ENCODE assay signal across 8 mouse cellular contexts in the genomic region with DNA sequence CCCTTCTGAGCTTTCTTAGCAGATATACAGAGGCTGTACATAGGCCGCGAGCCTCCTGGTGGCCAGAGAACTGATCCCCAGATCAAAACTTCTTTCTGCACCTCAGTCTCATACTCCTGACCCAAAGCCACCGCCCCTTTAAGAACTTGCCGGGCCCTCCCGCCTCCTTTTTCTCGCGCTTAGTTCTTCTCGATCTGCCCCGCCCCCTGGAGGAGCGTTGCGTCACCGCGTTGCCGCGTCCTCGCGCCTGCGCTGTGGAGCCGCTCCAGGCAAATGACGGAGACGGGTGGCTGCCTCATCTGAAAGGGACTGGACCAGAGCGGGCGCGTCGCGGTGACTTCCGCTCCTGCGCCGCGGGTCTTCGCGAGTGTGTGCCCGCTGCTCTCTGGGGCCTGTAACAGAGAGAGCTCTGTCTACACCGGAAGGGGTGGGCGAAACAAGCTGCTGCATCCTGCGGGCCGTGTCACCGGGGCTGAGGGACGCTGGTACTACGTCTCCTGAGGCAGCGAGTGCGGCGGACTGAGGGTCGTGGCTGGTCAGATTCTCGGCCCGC. TPM values are rescaled to one million over a fixed set of nuclear protein-coding genes. Genes with fewer than 3 reads are reported as not detected.
DNase-seq lines count a peak whose midpoint lies in the region; ATAC-seq and TF ChIP-seq lines count a peak whose summit lies in the region.

A gene (plus strand): TSS at position 248 of the 553 bp plus-strand sequence.

- H3K27me3 ChIP-seq in embryonic facial prominence, embryonic 14.5 days (replicated peaks; ENCODE audit: control insufficient read depth, insufficient read depth, low read length): no peaks in the 10 kb centered on the region
- no peaks in the 10 kb centered on the region for H3K27me3 ChIP-seq in heart, adult 2 months (ENCODE audit: control insufficient read depth, insufficient read depth, low read length)
- H3K27me3 ChIP-seq in limb, embryonic 13.5 days: no peaks in the 10 kb centered on the region
- no peaks in the 10 kb centered on the region for H3K27me3 ChIP-seq in midbrain, embryonic 16.5 days (ENCODE audit: control insufficient read depth, insufficient read depth, low read depth, low read length)

- H3K4me1 ChIP-seq in embryonic facial prominence, embryonic 14.5 days (ENCODE audit: control insufficient read depth, insufficient read depth, low read length): no peaks in the 10 kb centered on the region; the same call in 1 of the 2 replicates
- peaks cover 2% of the 10 kb centered on the region for H3K4me1 ChIP-seq in heart, adult 2 months (ENCODE audit: control insufficient read depth, insufficient read depth, low read length)
- H3K4me1 ChIP-seq in limb, embryonic 13.5 days: peaks cover 13% of the 10 kb centered on the region
- peaks cover 14% of the 10 kb centered on the region for H3K4me1 ChIP-seq in midbrain, embryonic 16.5 days (ENCODE audit: control insufficient read depth, insufficient read depth, low read length)

- peaks cover 26% of the 10 kb centered on the region for H3K36me3 ChIP-seq in embryonic facial prominence, embryonic 14.5 days (ENCODE audit: control insufficient read depth, insufficient read depth, low read length)
- H3K36me3 ChIP-seq in heart, adult 2 months (ENCODE audit: control insufficient read depth, insufficient read depth, low read length): 0 out of 2 replicates have a peak, but pooled peaks cover 3% of the 10 kb centered on the region
- H3K36me3 ChIP-seq in limb, embryonic 13.5 days: peaks cover 28% of the 10 kb centered on the region
- H3K36me3 ChIP-seq in midbrain, embryonic 16.5 days (ENCODE audit: control insufficient read depth, insufficient read depth, low read length): peaks cover 13% of the 10 kb centered on the region; the same call in 1 of the 2 replicates

- H3K27ac ChIP-seq in embryonic facial prominence, embryonic 14.5 days (replicated peaks; ENCODE audit: low read depth, low read length): peak within 1 kb of the TSS; percentile 97
- peak within 1 kb of the TSS; percentile 96 for H3K27ac ChIP-seq in heart, adult 2 months
- H3K27ac ChIP-seq in limb, embryonic 13.5 days: peak within 1 kb of the TSS; percentile 95
- H3K27ac ChIP-seq in midbrain, embryonic 16.5 days (ENCODE audit: low read length): peak within 1 kb of the TSS; percentile 96

- intact Hi-C loops in heart, adult 2 months (cut with DNase I): loop anchor here (1.0 to 10.0 kb wide), 4 partner anchors 43 to 514 kb away; a partner anchor contains a TSS

- TF ChIP-seq EP300 in heart, adult 2 months (IDR thresholded peaks at IDR 0.05; ENCODE audit: insufficient read depth, low read depth, low read length): 0 out of 2 replicates have a peak, but pooled peaks have one; percentile 45

- H3K79me2 ChIP-seq in heart, adult 2 months (replicated peaks; ENCODE audit: control insufficient read depth, insufficient read depth, low read length): no peaks in the 10 kb centered on the region

- TF ChIP-seq POLR2A in heart, adult 2 months (IDR thresholded peaks at IDR 0.05; ENCODE audit: insufficient read depth, low read depth, low read length): peak; percentile 93

- peak; percentile 61 for TF ChIP-seq CTCF in heart, adult 2 months (IDR thresholded peaks at IDR 0.05)

- ATAC-seq in embryonic facial prominence, embryonic 14.5 days (ENCODE audit: low read depth): peak; percentile 98
- peak; percentile 95 for ATAC-seq in limb, embryonic 13.5 days (ENCODE audit: low FRiP score, low read depth)
- ATAC-seq in midbrain, embryonic 16.5 days: peak; percentile 99

- DNase-seq in 3T3-L1 (ENCODE audit: low read depth, low spot score): peak; percentile 100
- peak; percentile 98 to 99 for DNase-seq in adrenal gland, postnatal 4 days (ENCODE audit: low spot score in 2 of 2)
- DNase-seq in embryonic facial prominence, embryonic 14.5 days (ENCODE audit: low spot score): peak; percentile 99
- peak; percentile 99 for DNase-seq in heart, adult 2 months
- DNase-seq in kidney, adult 8-10 months: peak; percentile 98 to 99
- DNase-seq in spleen, postnatal 10 days (ENCODE audit: low spot score in 2 of 2): peak; percentile 99 to 100

- peak within 1 kb of the TSS; percentile 78 for H3K4me3 ChIP-seq in embryonic facial prominence, embryonic 14.5 days (ENCODE audit: low read depth, low read length)
- peak within 1 kb of the TSS; percentile 73 for H3K4me3 ChIP-seq in heart, adult 2 months
- peak within 1 kb of the TSS; percentile 70 for H3K4me3 ChIP-seq in limb, embryonic 13.5 days
- H3K4me3 ChIP-seq in midbrain, embryonic 16.5 days (ENCODE audit: low read depth, low read length): peak within 1 kb of the TSS; percentile 63

- peak within 1 kb of the TSS; percentile 96 for H3K4me2 ChIP-seq in embryonic facial prominence, embryonic 14.5 days (ENCODE audit: low read depth, low read length)
- H3K4me2 ChIP-seq in limb, embryonic 13.5 days (replicated peaks): peak within 1 kb of the TSS; percentile 84
- H3K4me2 ChIP-seq in midbrain, embryonic 16.5 days (ENCODE audit: low read length): peak within 1 kb of the TSS; percentile 86

- no peaks in the 10 kb centered on the region for H3K9me3 ChIP-seq in embryonic facial prominence, embryonic 14.5 days (ENCODE audit: control insufficient read depth, low read length)
- no peaks in the 10 kb centered on the region for H3K9me3 ChIP-seq in limb, embryonic 13.5 days
- no peaks in the 10 kb centered on the region for H3K9me3 ChIP-seq in midbrain, embryonic 16.5 days (replicated peaks; ENCODE audit: control insufficient read depth, low read length, poor library complexity, severe bottlenecking)

- under 1% methylated on average over 41 of the region's 46 CpGs for WGBS in embryonic facial prominence, embryonic 14.5 days
- WGBS in heart, adult 2 months: under 1% methylated on average over 46 of the region's 46 CpGs
- WGBS in limb, embryonic 13.5 days: under 1% methylated on average over 46 of the region's 46 CpGs
- under 1% methylated on average over 46 of the region's 46 CpGs for WGBS in midbrain, embryonic 16.5 days

- H3K9ac ChIP-seq in embryonic facial prominence, embryonic 14.5 days (ENCODE audit: low read depth, low read length): peak within 1 kb of the TSS; percentile 92
- H3K9ac ChIP-seq in heart, adult 2 months (ENCODE audit: low read depth, low read length): peak within 1 kb of the TSS; percentile 91
- H3K9ac ChIP-seq in limb, embryonic 13.5 days: peak within 1 kb of the TSS; percentile 88
- H3K9ac ChIP-seq in midbrain, embryonic 16.5 days (ENCODE audit: low read depth, low read length): peak within 1 kb of the TSS; percentile 86

RNA-seq across cellular contexts. Expression of the gene that starts here (rescaled TPM):
- 10 to 100 TPM; 16.7 to 17.9 TPM for total RNA-seq in adrenal gland, postnatal 4 days (2021)
- 7.1 and 9.0 TPM in 2 replicates for polyA plus RNA-seq in embryonic facial prominence, embryonic 14.5 days (2014; fragmentation: Nextera tagmentation; extraction: Ambion mirVana)
- total RNA-seq in heart, adult 2 months (2021): 1 to 10 TPM; 3.3 to 3.4 TPM
- polyA plus RNA-seq in heart, adult 2 months (2012; rRNA removed): 2.8 and 5.0 TPM in 2 replicates
- polyA plus RNA-seq in limb, embryonic 13.5 days (2015; fragmentation: Nextera tagmentation; extraction: Ambion mirVana): 13.1 and 13.9 TPM in 2 replicates
- polyA plus RNA-seq in midbrain, embryonic 16.5 days (2015; fragmentation: Nextera tagmentation; extraction: Ambion mirVana): 8.1 TPM in 2 replicates

Comparison
In these comparisons a context has a peak if more than half of its experiments do, and no peak if none do; other contexts are left out.
1. Peak in every context shown above with its lines: DNase-seq, ATAC-seq, H3K4me3 ChIP-seq and H3K27ac ChIP-seq.
2. RNA of the gene that starts here (total RNA-seq): 16.7 to 17.9 TPM in adrenal gland, postnatal 4 days; 3.3 to 3.4 TPM in heart, adult 2 months; every median in the first group is over 4 times any median in the second.